Mouse (Mus musculus) layer of hippocampus, adult 9-10 months (tissue): ENCODE results near the gene Pex5.

Experiments used
- DNase-seq: peaks from one replicate; pipeline ENCODE4 v3.0.0; 2022; ENCODE audit warnings: low spot score

Gene Pex5

GRCm38 (mm10) chr6:124414927-124415325 is at the start of gene Pex5:
TSS of gene Pex5 (minus strand) at chr6:124415067.
- peak; percentile 84 for DNase-seq

- no peak for DNase-seq
Observed at GRCm38 (mm10) chr6:124463881-124464291, 49.0 kb upstream of the Pex5 start.

- DNase-seq = no peak
Observed at GRCm38 (mm10) chr6:124459388-124459787, 44.5 kb upstream of the Pex5 start.

GRCm38 (mm10) chr6:124458505-124458904 is 43.6 kb upstream of the Pex5 start:
- no peak for DNase-seq

GRCm38 (mm10) chr6:124457827-124458226 is 43.0 kb upstream of the Pex5 start:
- DNase-seq = no peak

- no peak for DNase-seq
Observed at GRCm38 (mm10) chr6:124456243-124456642, 41.4 kb upstream of the Pex5 start.

GRCm38 (mm10) chr6:124453756-124454155 is 38.9 kb upstream of the Pex5 start:
- no peak for DNase-seq

GRCm38 (mm10) chr6:124451995-124452394 is 37.1 kb upstream of the Pex5 start:
- no peak for DNase-seq

GRCm38 (mm10) chr6:124449668-124450383 is 35.0 kb upstream of the Pex5 start:
- DNase-seq = no peak

- DNase-seq = no peak
Observed at GRCm38 (mm10) chr6:124448959-124449667, 34.2 kb upstream of the Pex5 start.

- no peak for DNase-seq
Observed at GRCm38 (mm10) chr6:124448186-124448852, 33.5 kb upstream of the Pex5 start.

GRCm38 (mm10) chr6:124447356-124447755 is 32.5 kb upstream of the Pex5 start:
- DNase-seq = no peak

GRCm38 (mm10) chr6:124446459-124446858 is 31.6 kb upstream of the Pex5 start:
- DNase-seq = no peak

- no peak for DNase-seq
Observed at GRCm38 (mm10) chr6:124446024-124446423, 31.2 kb upstream of the Pex5 start.

GRCm38 (mm10) chr6:124443338-124443737 is 28.5 kb upstream of the Pex5 start:
- no peak for DNase-seq

- no peak for DNase-seq
Observed at GRCm38 (mm10) chr6:124436245-124436644, 21.4 kb upstream of the Pex5 start.

GRCm38 (mm10) chr6:124435173-124435572 is 20.3 kb upstream of the Pex5 start:
- DNase-seq = no peak

- no peak for DNase-seq
Observed at GRCm38 (mm10) chr6:124433688-124434324, 18.9 kb upstream of the Pex5 start.

- DNase-seq = no peak
Observed at GRCm38 (mm10) chr6:124430784-124431495, 16.1 kb upstream of the Pex5 start.

GRCm38 (mm10) chr6:124430379-124430778 is 15.5 kb upstream of the Pex5 start:
- no peak for DNase-seq

GRCm38 (mm10) chr6:124427791-124428576 is 13.1 kb upstream of the Pex5 start:
- DNase-seq = no peak
